In genomic region chr17:11612801-11613531, GRCm38 (mm10) we compare ENCODE assay signal across 12 mouse cellular contexts.
DNase-seq lines count a peak whose midpoint lies in the region; ATAC-seq and TF ChIP-seq lines count a peak whose summit lies in the region.
"Had no signal": no experiment of that assay in that cellular context is flagged by ENCODE, and none has a peak within 500 bp of the region (broad histone marks: within the 10 kb centered on the region; RNA-seq: fewer than 3 reads in every experiment).

No protein-coding gene starts in this region.

- peak; percentile 46 for DNase-seq in kidney, postnatal 0 days (ENCODE audit: low spot score)
- no peak for DNase-seq in kidney, adult 18-20 months
- DNase-seq in brain, embryonic 14.5 days (ENCODE audit: low read depth) = peak; percentile 32
- DNase-seq in intestine, embryonic 14.5 days (ENCODE audit: low spot score) = no peak
- no peak for DNase-seq in forebrain, embryonic 10.5 days (ENCODE audit: extremely low spot score, low spot score)
- no peak for DNase-seq in adrenal gland, adult 8-10 months
- DNase-seq: gastrocnemius, adult 2 months had no signal

- 42% methylated on average over 21 of the region's 21 CpGs for WGBS in kidney, postnatal 0 days
- WGBS in intestine, embryonic 14.5 days = 40% methylated on average over 21 of the region's 21 CpGs
- 77% methylated on average over 21 of the region's 21 CpGs for WGBS in forebrain, embryonic 10.5 days

- TF ChIP-seq POLR2A in brain, embryonic 14.5 days (IDR thresholded peaks at IDR 0.05; ENCODE audit: borderline replicate concordance, extremely low read depth, insufficient read depth, insufficient read length, poor library complexity, severe bottlenecking) = no peak

- no peak overlapping the region for H3K27ac ChIP-seq in kidney, postnatal 0 days
- no peak overlapping the region for H3K27ac ChIP-seq in intestine, embryonic 14.5 days (ENCODE audit: low read depth)
- H3K27ac ChIP-seq in forebrain, embryonic 10.5 days = no peak overlapping the region
- H3K27ac ChIP-seq: embryonic facial prominence, embryonic 13.5 days; gastrocnemius, adult 2 months; limb, embryonic 15.5 days had no signal

- no peaks in the 10 kb centered on the region for H3K9me3 ChIP-seq in kidney, postnatal 0 days (replicated peaks; ENCODE audit: low read length)
- no peaks in the 10 kb centered on the region for H3K9me3 ChIP-seq in intestine, embryonic 14.5 days (ENCODE audit: control insufficient read depth, low read length)
- H3K9me3 ChIP-seq in forebrain, embryonic 10.5 days = no peaks in the 10 kb centered on the region
- H3K9me3 ChIP-seq: embryonic facial prominence, embryonic 13.5 days; G1E; limb, embryonic 15.5 days had no signal

- ATAC-seq in kidney, postnatal 0 days (replicated peaks; ENCODE audit: low FRiP score, low read depth) = no peak
- ATAC-seq in intestine, embryonic 14.5 days (replicated peaks; ENCODE audit: low FRiP score, low TSS enrichment, low read depth) = peak; percentile 68; the same call in 1 of the 2 replicates
- peak; percentile 85 for ATAC-seq in megakaryocyte progenitor cell, adult 5-6 weeks (replicated peaks; ENCODE audit: poor library complexity)

- peak overlapping the region; percentile 28; the same call in 1 of the 2 replicates for H3K4me2 ChIP-seq in kidney, postnatal 0 days (ENCODE audit: low read length)
- peak overlapping the region; percentile 30 for H3K4me2 ChIP-seq in intestine, embryonic 14.5 days (ENCODE audit: low read length)
- H3K4me2 ChIP-seq: embryonic facial prominence, embryonic 13.5 days; limb, embryonic 15.5 days had no signal

- no peak overlapping the region for H3K4me3 ChIP-seq in kidney, postnatal 0 days (replicated peaks; ENCODE audit: low read depth, low read length)
- H3K4me3 ChIP-seq in intestine, embryonic 14.5 days (ENCODE audit: low read depth, low read length) = no peak overlapping the region
- no peak overlapping the region for H3K4me3 ChIP-seq in forebrain, embryonic 10.5 days
- H3K4me3 ChIP-seq: embryonic facial prominence, embryonic 13.5 days; gastrocnemius, adult 2 months; limb, embryonic 15.5 days; myocyte had no signal

- H3K36me3 ChIP-seq in kidney, postnatal 0 days (ENCODE audit: insufficient read depth, low read length) = no peaks in the 10 kb centered on the region
- H3K36me3 ChIP-seq in intestine, embryonic 14.5 days (ENCODE audit: control insufficient read depth, insufficient read depth, low read length) = no peaks in the 10 kb centered on the region
- no peaks in the 10 kb centered on the region for H3K36me3 ChIP-seq in forebrain, embryonic 10.5 days (replicated peaks)
- H3K36me3 ChIP-seq: embryonic facial prominence, embryonic 13.5 days; G1E; limb, embryonic 15.5 days had no signal

- H3K9ac ChIP-seq in kidney, postnatal 0 days (ENCODE audit: low read depth, low read length) = no peak overlapping the region
- H3K9ac ChIP-seq in intestine, embryonic 14.5 days (ENCODE audit: low read length) = no peak overlapping the region
- H3K9ac ChIP-seq: embryonic facial prominence, embryonic 13.5 days; limb, embryonic 15.5 days had no signal

- no peaks in the 10 kb centered on the region for H3K27me3 ChIP-seq in kidney, postnatal 0 days (ENCODE audit: insufficient read depth, low read length)
- H3K27me3 ChIP-seq in intestine, embryonic 14.5 days (replicated peaks; ENCODE audit: control insufficient read depth, insufficient read depth, low read length) = no peaks in the 10 kb centered on the region
- H3K27me3 ChIP-seq in forebrain, embryonic 10.5 days (ENCODE audit: poor library complexity, severe bottlenecking) = peaks cover 14% of the 10 kb centered on the region; the same call in 1 of the 2 replicates
- H3K27me3 ChIP-seq: limb, embryonic 15.5 days had no signal

- no peaks in the 10 kb centered on the region for H3K4me1 ChIP-seq in kidney, postnatal 0 days (replicated peaks; ENCODE audit: insufficient read depth, low read length)
- peaks cover 9% of the 10 kb centered on the region for H3K4me1 ChIP-seq in intestine, embryonic 14.5 days (replicated peaks; ENCODE audit: control insufficient read depth, insufficient read depth, low read length)
- H3K4me1 ChIP-seq in forebrain, embryonic 10.5 days = peaks cover 4% of the 10 kb centered on the region; the same call in 1 of the 2 replicates

- no peak for TF ChIP-seq CTCF in kidney, postnatal 0 days (IDR thresholded peaks at IDR 0.05; ENCODE audit: low read depth)
- no peak for TF ChIP-seq CTCF in brain, embryonic 14.5 days (IDR thresholded peaks at IDR 0.05; ENCODE audit: borderline replicate concordance, extremely low read depth, insufficient read depth, insufficient read length)

Comparison
In these comparisons a context has a peak if more than half of its experiments do, and no peak if none do; other contexts are left out.
1. DNase-seq: peak in kidney, postnatal 0 days (single experiment) and brain, embryonic 14.5 days (single experiment); none in kidney, adult 18-20 months (single experiment), intestine, embryonic 14.5 days (single experiment), forebrain, embryonic 10.5 days (single experiment) and adrenal gland, adult 8-10 months (single experiment).